Mouse (Mus musculus): ENCODE measurements around the gene Srsf4. TPM values are rescaled to one million over a fixed set of nuclear protein-coding genes. Genes with fewer than 3 reads are reported as not detected.

The Srsf4 gene
- polyA plus RNA-seq, 1 experiment from 2014 or later: 92.6 TPM

DNA sequence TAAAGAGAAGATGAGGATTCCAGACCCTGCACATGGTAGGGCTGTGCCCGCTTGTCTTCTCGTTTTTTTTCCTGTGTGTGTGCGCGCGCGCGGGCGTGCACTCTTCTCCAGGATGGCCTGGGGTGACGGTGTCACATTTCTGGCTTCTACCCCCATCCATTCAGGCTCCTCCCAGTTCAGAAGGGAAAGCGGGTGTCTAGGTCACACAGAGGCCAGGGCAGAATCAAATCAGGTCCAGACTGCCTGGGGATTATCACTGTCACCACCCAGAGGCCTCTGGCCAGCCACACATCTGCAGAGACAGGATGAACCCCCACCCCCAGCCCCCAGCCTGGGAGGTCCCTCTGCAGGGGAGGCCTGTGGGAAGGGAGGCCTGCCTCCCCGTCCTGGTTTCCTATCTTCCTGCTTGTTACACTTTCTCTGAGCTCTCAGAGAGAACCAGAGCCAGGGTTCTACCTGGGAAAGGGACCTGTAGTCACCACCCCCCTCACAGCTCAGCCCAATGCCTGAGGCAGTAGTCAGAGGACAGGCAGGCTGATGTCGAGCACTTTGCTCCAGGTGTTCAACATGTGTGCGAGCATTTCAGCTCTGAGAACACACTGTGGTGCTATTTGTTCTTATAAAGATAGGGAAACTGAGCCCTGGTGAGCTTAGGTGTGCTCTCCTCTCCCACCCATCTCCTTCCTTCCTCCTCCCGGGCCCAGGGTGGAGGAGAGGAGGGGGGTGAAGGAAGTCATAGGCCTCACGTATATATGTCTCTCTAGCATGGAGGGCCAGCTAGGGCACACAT, 45.5 kb downstream of the Srsf4 start:
- peaks cover 60% of the 10 kb centered on the region for H3K4me1 ChIP-seq (replicated peaks)
- H3K9ac ChIP-seq: no peak overlapping the region
- WGBS: 26% methylated on average over 15 of the region's 15 CpGs
- H3K27me3 ChIP-seq (replicated peaks): peaks cover 34% of the 10 kb centered on the region
- 0 out of 2 replicates have a peak, but pooled peaks have one; percentile 27 for ATAC-seq
- H3K4me2 ChIP-seq (replicated peaks): peak overlapping the region; percentile 96
- no peak overlapping the region; the same call in 1 of the 2 replicates for H3K27ac ChIP-seq
- H3K9me3 ChIP-seq: no peaks in the 10 kb centered on the region
- H3K4me3 ChIP-seq (replicated peaks): no peak overlapping the region
- H3K36me3 ChIP-seq: no peaks in the 10 kb centered on the region

GRCm38 (mm10) chr4:131919506-131920140, 46.2 kb downstream of the Srsf4 start:
- H3K4me2 ChIP-seq (replicated peaks): peak overlapping the region; percentile 96
- H3K4me3 ChIP-seq (replicated peaks): peak overlapping the region; percentile 63
- H3K27ac ChIP-seq: peak overlapping the region; percentile 29; the same call in 1 of the 2 replicates
- peak overlapping the region; percentile 59; the same call in 1 of the 2 replicates for H3K9ac ChIP-seq
- peaks cover 66% of the 10 kb centered on the region for H3K4me1 ChIP-seq (replicated peaks)
- WGBS: 26% methylated on average over 15 of the region's 15 CpGs
- no peaks in the 10 kb centered on the region for H3K36me3 ChIP-seq
- H3K27me3 ChIP-seq (replicated peaks): peaks cover 34% of the 10 kb centered on the region
- no peaks in the 10 kb centered on the region for H3K9me3 ChIP-seq
- ATAC-seq: 0 out of 2 replicates have a peak, but pooled peaks have one; percentile 1

DNA sequence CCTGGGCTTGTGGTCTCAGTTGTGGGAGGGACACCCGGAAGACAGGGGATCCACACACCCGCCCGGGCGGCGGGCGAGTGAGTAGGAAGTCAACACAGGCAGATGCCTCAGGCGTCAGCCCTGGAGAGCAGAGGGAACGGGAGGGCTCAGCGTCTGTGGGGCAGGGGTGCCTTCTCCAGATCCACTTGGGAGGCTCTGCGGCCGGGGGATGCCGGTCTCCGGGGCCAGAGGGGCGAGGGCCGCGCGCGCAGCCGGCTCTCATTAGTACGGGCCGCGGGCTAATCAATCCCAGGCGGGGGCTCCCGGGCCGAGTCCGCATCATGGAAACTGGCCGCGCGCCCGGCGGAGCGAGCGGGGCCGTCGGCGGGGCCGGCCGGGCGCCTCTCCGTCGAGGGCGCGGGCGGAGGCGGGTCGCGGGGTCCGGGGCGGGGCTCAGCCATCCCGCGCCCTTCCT, 46.8 kb downstream of the Srsf4 start:
- peak; percentile 31 for ATAC-seq
- Histone ChIP-seq H3K4me3 (replicated peaks) (peak overlapping the region; percentile 63), H3K36me3 (no peaks in the 10 kb centered on the region), H3K4me2 (replicated peaks) (peak overlapping the region; percentile 96), H3K9ac (peak overlapping the region; percentile 59), H3K27me3 (replicated peaks) (peaks cover 34% of the 10 kb centered on the region), H3K27ac (peak overlapping the region; percentile 29; the same call in 1 of the 2 replicates), H3K4me1 (replicated peaks) (peaks cover 61% of the 10 kb centered on the region), H3K9me3 (no peaks in the 10 kb centered on the region)
- WGBS: 6% methylated on average over 51 of the region's 51 CpGs

DNA sequence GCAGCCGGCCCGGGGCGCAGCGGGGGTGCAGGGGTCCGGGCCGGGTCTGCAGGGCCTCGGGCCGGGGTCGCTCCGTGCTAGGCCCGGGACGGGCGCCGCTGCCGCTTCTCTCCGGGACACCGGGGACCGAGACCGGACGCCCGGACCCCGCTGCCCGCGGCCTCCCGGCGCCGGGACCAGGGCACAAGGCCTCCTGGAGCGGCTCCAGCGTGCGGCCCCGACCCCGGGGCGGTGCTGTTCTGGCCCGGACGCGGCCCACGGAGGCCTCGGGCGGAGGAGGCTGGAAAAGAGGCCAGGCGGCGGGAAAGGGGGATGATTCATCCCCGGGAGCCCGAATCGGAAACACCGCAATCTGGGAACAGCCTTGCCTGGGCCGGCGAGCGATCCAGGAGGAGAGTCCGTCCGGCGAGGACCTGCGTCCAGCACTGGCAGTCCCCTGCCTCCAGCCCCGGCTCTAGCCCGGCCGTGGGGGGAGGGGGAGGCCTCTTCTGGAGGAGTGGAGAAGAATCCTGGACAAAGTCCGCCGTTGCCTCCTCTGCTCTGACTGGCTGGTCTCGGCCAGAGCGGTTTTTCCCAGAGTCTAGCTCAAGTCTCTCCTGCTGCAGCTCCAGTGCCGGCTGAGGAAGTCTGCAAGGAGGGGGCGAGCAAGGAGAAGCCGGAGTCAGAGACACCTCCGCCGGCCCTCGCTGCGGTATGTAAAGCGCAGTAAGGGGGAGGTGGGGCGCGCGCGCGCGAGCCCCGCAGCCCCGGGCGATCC, 47.4 kb downstream of the Srsf4 start:
- WGBS: under 1% methylated on average over 69 of the region's 76 CpGs
- H3K4me3 ChIP-seq (replicated peaks): peak overlapping the region; percentile 63
- H3K36me3 ChIP-seq: no peaks in the 10 kb centered on the region
- peak overlapping the region; percentile 29 for H3K27ac ChIP-seq
- H3K9ac ChIP-seq: peak overlapping the region; percentile 59
- H3K27me3 ChIP-seq (replicated peaks): peaks cover 30% of the 10 kb centered on the region
- no peaks in the 10 kb centered on the region for H3K9me3 ChIP-seq
- peak overlapping the region; percentile 96 for H3K4me2 ChIP-seq (replicated peaks)
- peak; percentile 27 for ATAC-seq
- peaks cover 55% of the 10 kb centered on the region for H3K4me1 ChIP-seq (replicated peaks)

- ATAC-seq: peak; percentile 16
These were observed 48.3 kb downstream of the Srsf4 start, which contains the start of gene Tmem200b for GRCm38 (mm10) chr4:131921461-131922346. Gene Tmem200b, plus strand, starts transcription at chr4:131921771.

GRCm38 (mm10) chr4:131922404-131922803, 49.0 kb downstream of the Srsf4 start:
- H3K4me1 ChIP-seq (replicated peaks): peaks cover 47% of the 10 kb centered on the region
- ATAC-seq: no peak
- WGBS: 63% methylated on average over 15 of the region's 15 CpGs
- H3K4me2 ChIP-seq (replicated peaks): peak overlapping the region; percentile 96
- peaks cover 17% of the 10 kb centered on the region for H3K27me3 ChIP-seq (replicated peaks)
- H3K27ac ChIP-seq: no peak overlapping the region
- no peaks in the 10 kb centered on the region for H3K9me3 ChIP-seq
- H3K9ac ChIP-seq: peak overlapping the region; percentile 59
- H3K4me3 ChIP-seq (replicated peaks): peak overlapping the region; percentile 63
- H3K36me3 ChIP-seq: no peaks in the 10 kb centered on the region

More at GRCm38 (mm10) chr4:131921461-131922346, 48.3 kb downstream of the Srsf4 start, which contains the start of gene Tmem200b:
- Histone ChIP-seq H3K4me1 (replicated peaks) (peaks cover 47% of the 10 kb centered on the region), H3K4me3 (replicated peaks) (peak within 1 kb of the TSS; percentile 63), H3K9me3 (no peaks in the 10 kb centered on the region), H3K4me2 (replicated peaks) (peak within 1 kb of the TSS; percentile 96), H3K9ac (peak within 1 kb of the TSS; percentile 59), H3K36me3 (no peaks in the 10 kb centered on the region), H3K27ac (peak within 1 kb of the TSS; percentile 40), H3K27me3 (replicated peaks) (peaks cover 24% of the 10 kb centered on the region)
- 1% methylated on average over 96 of the region's 130 CpGs for WGBS

DNA sequence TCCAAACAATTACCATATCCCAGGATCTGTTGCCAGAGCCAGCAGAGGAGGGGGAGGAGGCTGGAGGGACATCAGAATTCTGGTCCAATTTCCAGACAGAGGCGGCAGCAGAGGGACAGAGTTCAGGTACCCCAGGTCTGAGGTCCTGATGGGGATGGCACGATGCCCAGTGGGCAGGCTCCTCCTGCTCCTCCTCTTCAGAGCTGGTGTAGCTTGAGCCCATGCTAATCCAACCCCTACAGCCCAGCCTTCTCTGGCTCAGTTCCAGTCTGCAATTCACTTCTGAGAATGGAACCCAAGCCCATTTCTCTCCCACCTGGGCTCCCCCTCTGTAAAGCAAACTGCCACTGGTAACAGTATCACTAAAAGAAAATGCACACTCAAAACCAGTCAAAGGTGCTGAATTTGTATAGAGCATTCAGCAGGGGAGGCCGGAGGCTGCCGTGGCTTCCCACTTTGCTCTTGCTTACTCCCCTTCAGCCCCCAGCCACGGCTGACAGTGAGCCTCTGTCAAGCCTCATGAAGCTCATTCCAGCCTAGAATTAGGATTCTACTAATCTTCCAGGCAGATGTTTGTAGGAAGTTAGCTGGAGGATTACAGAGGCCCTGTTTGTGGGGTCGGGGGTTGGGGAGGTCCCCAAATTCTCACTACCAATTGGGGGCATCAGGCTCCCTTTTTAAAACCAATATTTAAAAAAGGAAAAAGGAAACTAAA, 50.8 kb downstream of the Srsf4 start:
- Histone ChIP-seq H3K4me1 (replicated peaks) (peaks cover 39% of the 10 kb centered on the region), H3K36me3 (0 out of 2 replicates have a peak, but pooled peaks cover 3% of the 10 kb centered on the region), H3K9me3 (no peaks in the 10 kb centered on the region), H3K9ac (no peak overlapping the region), H3K27me3 (replicated peaks) (peaks cover 16% of the 10 kb centered on the region), H3K4me2 (replicated peaks) (no peak overlapping the region), H3K27ac (no peak overlapping the region), H3K4me3 (replicated peaks) (no peak overlapping the region)
- 57% methylated on average over 6 of the region's 6 CpGs for WGBS
- no peak for ATAC-seq

GRCm38 (mm10) chr4:131929146-131929545, 55.7 kb downstream of the Srsf4 start:
- Histone ChIP-seq H3K4me1 (replicated peaks) (peaks cover 3% of the 10 kb centered on the region; the same call in 1 of the 2 replicates), H3K27ac (no peak overlapping the region), H3K36me3 (peaks cover 12% of the 10 kb centered on the region), H3K4me2 (replicated peaks) (no peak overlapping the region), H3K9me3 (no peaks in the 10 kb centered on the region), H3K4me3 (replicated peaks) (no peak overlapping the region), H3K27me3 (replicated peaks) (no peaks in the 10 kb centered on the region), H3K9ac (no peak overlapping the region)
- 87% methylated on average over 6 of the region's 6 CpGs for WGBS
- no peak for ATAC-seq

- Histone ChIP-seq H3K4me3 (replicated peaks) (no peak overlapping the region), H3K4me1 (replicated peaks) (no peaks in the 10 kb centered on the region), H3K27ac (0 out of 2 replicates have a peak overlapping the region, but pooled peaks have one; percentile 27), H3K9ac (no peak overlapping the region), H3K27me3 (replicated peaks) (no peaks in the 10 kb centered on the region), H3K9me3 (no peaks in the 10 kb centered on the region), H3K36me3 (no peaks in the 10 kb centered on the region), H3K4me2 (replicated peaks) (no peak overlapping the region)
- 51% methylated on average over 2 of the region's 2 CpGs for WGBS
- ATAC-seq: peak; percentile 47; the same call in 1 of the 2 replicates
These were observed 66.0 kb downstream of the Srsf4 start for GRCm38 (mm10) chr4:131939459-131939858.

DNA sequence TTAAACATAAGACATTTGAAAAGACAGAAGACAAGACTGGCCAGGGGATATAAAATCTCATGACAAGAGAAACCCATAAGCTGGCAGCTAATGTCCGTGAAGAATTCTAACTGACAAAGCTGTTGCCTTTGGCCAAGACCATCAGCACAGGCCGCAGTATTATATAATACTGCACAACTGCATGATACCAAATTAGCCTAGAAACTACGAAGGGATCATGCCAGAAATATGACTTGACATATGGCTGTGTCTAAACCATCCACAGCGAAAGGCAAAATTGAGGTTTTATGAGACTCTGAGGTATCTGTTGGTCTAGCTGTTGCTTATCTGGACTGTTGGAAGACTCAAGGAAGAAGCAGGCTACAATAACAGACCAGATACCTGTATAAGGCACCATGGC, 67.4 kb downstream of the Srsf4 start:
- Histone ChIP-seq H3K4me1 (replicated peaks) (no peaks in the 10 kb centered on the region), H3K4me2 (replicated peaks) (no peak overlapping the region), H3K36me3 (no peaks in the 10 kb centered on the region), H3K9me3 (no peaks in the 10 kb centered on the region), H3K27me3 (replicated peaks) (no peaks in the 10 kb centered on the region), H3K27ac (no peak overlapping the region), H3K9ac (no peak overlapping the region), H3K4me3 (replicated peaks) (no peak overlapping the region)
- no peak for ATAC-seq
- 95% methylated on average over 4 of the region's 4 CpGs for WGBS
